25 mouse cellular contexts compared by ENCODE assay signal in genomic region chr10:86318552-86319140, GRCm38 (mm10). TPM values are rescaled to one million over a fixed set of nuclear protein-coding genes. Genes with fewer than 3 reads are reported as not detected.
DNase-seq lines count a peak whose midpoint lies in the region; ATAC-seq and TF ChIP-seq lines count a peak whose summit lies in the region.
"Had no signal": no experiment of that assay in that cellular context is flagged by ENCODE, and none has a peak within 500 bp of the region (broad histone marks: within the 10 kb centered on the region; RNA-seq: fewer than 3 reads in every experiment).

No protein-coding gene starts in this region.

- ATAC-seq in hindbrain, embryonic 13.5 days (ENCODE audit: low FRiP score), result 0 out of 2 replicates have a peak, but pooled peaks have one; percentile 18
- ATAC-seq in hindbrain, postnatal 0 days, result peak; percentile 19
- no peak for ATAC-seq in hindbrain, embryonic 12.5 days (ENCODE audit: low FRiP score)
- no peak for ATAC-seq in midbrain, postnatal 0 days (ENCODE audit: low FRiP score)
- ATAC-seq in midbrain, embryonic 16.5 days, result no peak
- ATAC-seq: forebrain, embryonic 13.5 days; forebrain, embryonic 16.5 days; inflammation-experienced regulatory T-cells, adult 6 months; intestine, embryonic 16.5 days; Patski had no signal

- H3K36me3 ChIP-seq in hindbrain, embryonic 13.5 days, result no peaks in the 10 kb centered on the region
- H3K36me3 ChIP-seq in hindbrain, embryonic 10.5 days, result no peaks in the 10 kb centered on the region
- no peaks in the 10 kb centered on the region for H3K36me3 ChIP-seq in hindbrain, postnatal 0 days (ENCODE audit: insufficient read depth, low read length)
- H3K36me3 ChIP-seq in hindbrain, embryonic 12.5 days, result no peaks in the 10 kb centered on the region
- peaks cover 2% of the 10 kb centered on the region; the same call in 1 of the 2 replicates for H3K36me3 ChIP-seq in midbrain, postnatal 0 days (ENCODE audit: insufficient read depth, low read length)
- H3K36me3 ChIP-seq in midbrain, embryonic 16.5 days (ENCODE audit: control insufficient read depth, insufficient read depth, low read length), result no peaks in the 10 kb centered on the region
- H3K36me3 ChIP-seq: forebrain, embryonic 10.5 days had no signal

- WGBS in hindbrain, embryonic 13.5 days, result 79% methylated on average over 5 of the region's 5 CpGs
- WGBS in hindbrain, embryonic 10.5 days, result 72% methylated on average over 5 of the region's 5 CpGs
- 53% methylated on average over 5 of the region's 5 CpGs for WGBS in hindbrain, postnatal 0 days
- WGBS in hindbrain, embryonic 12.5 days, result 82% methylated on average over 5 of the region's 5 CpGs
- 66% methylated on average over 5 of the region's 5 CpGs for WGBS in midbrain, postnatal 0 days
- WGBS in midbrain, embryonic 16.5 days, result 74% methylated on average over 5 of the region's 5 CpGs

- H3K4me1 ChIP-seq in hindbrain, embryonic 13.5 days (replicated peaks), result peaks cover 39% of the 10 kb centered on the region
- H3K4me1 ChIP-seq in hindbrain, embryonic 10.5 days (replicated peaks), result peaks cover 39% of the 10 kb centered on the region
- peaks cover 24% of the 10 kb centered on the region for H3K4me1 ChIP-seq in hindbrain, postnatal 0 days (ENCODE audit: insufficient read depth, low read length)
- peaks cover 18% of the 10 kb centered on the region for H3K4me1 ChIP-seq in hindbrain, embryonic 12.5 days
- no peaks in the 10 kb centered on the region for H3K4me1 ChIP-seq in midbrain, postnatal 0 days (ENCODE audit: insufficient read depth, low read length)
- H3K4me1 ChIP-seq in midbrain, embryonic 16.5 days (ENCODE audit: control insufficient read depth, insufficient read depth, low read length), result peaks cover 6% of the 10 kb centered on the region; the same call in 1 of the 2 replicates

- H3K4me2 ChIP-seq in hindbrain, embryonic 13.5 days, result no peak overlapping the region
- H3K4me2 ChIP-seq in hindbrain, postnatal 0 days (ENCODE audit: low read depth, low read length), result no peak overlapping the region
- no peak overlapping the region for H3K4me2 ChIP-seq in hindbrain, embryonic 12.5 days (replicated peaks)
- H3K4me2 ChIP-seq in midbrain, postnatal 0 days (ENCODE audit: low read depth, low read length, poor library complexity, severe bottlenecking), result no peak overlapping the region
- H3K4me2 ChIP-seq in midbrain, embryonic 16.5 days (ENCODE audit: low read length), result no peak overlapping the region
- H3K4me2 ChIP-seq: forebrain, embryonic 13.5 days; heart, embryonic 11.5 days had no signal

- H3K27me3 ChIP-seq in hindbrain, embryonic 13.5 days, result 0 out of 2 replicates have a peak, but pooled peaks cover 3% of the 10 kb centered on the region
- peaks cover 4% of the 10 kb centered on the region; the same call in 1 of the 2 replicates for H3K27me3 ChIP-seq in hindbrain, embryonic 10.5 days (ENCODE audit: insufficient read depth, poor library complexity, severe bottlenecking)
- H3K27me3 ChIP-seq in hindbrain, postnatal 0 days (ENCODE audit: insufficient read depth, low read length), result no peaks in the 10 kb centered on the region
- no peaks in the 10 kb centered on the region for H3K27me3 ChIP-seq in hindbrain, embryonic 12.5 days
- H3K27me3 ChIP-seq in midbrain, postnatal 0 days (ENCODE audit: insufficient read depth, low read length), result no peaks in the 10 kb centered on the region
- H3K27me3 ChIP-seq in midbrain, embryonic 16.5 days (ENCODE audit: control insufficient read depth, insufficient read depth, low read depth, low read length), result no peaks in the 10 kb centered on the region
- H3K27me3 ChIP-seq: CH12.LX; forebrain, embryonic 13.5 days; Patski had no signal

- DNase-seq in cerebellum, postnatal 14 days, result peak; percentile 67 to 73
- DNase-seq in cerebellum, adult 8-10 months, result no peak
- DNase-seq in hindbrain, embryonic 10.5 days (ENCODE audit: low spot score), result no peak
- DNase-seq in hindbrain, postnatal 0 days (ENCODE audit: low spot score), result peak; percentile 74
- peak; percentile 69 for DNase-seq in midbrain, postnatal 0 days (ENCODE audit: low spot score)
- DNase-seq: adrenal gland, adult 2 months; adrenal gland, postnatal 14 days; B cell, adult 2 months; cerebellum, adult 18-20 months; cerebellum, adult 9-11 months; gastrocnemius, postnatal 25 days; kidney, adult 18-20 months; kidney, adult 9 months had no signal

- 0 out of 2 replicates have a peak overlapping the region, but pooled peaks have one; percentile 6 for H3K27ac ChIP-seq in hindbrain, embryonic 13.5 days
- no peak overlapping the region for H3K27ac ChIP-seq in hindbrain, embryonic 10.5 days
- H3K27ac ChIP-seq in hindbrain, postnatal 0 days, result peak overlapping the region; percentile 60
- H3K27ac ChIP-seq in hindbrain, embryonic 12.5 days, result no peak overlapping the region
- no peak overlapping the region for H3K27ac ChIP-seq in midbrain, postnatal 0 days (ENCODE audit: low read depth, low read length)
- H3K27ac ChIP-seq in midbrain, embryonic 16.5 days (ENCODE audit: low read length), result no peak overlapping the region
- H3K27ac ChIP-seq: forebrain, embryonic 10.5 days; forebrain, embryonic 13.5 days had no signal

- H3K9me3 ChIP-seq in hindbrain, embryonic 13.5 days, result no peaks in the 10 kb centered on the region
- H3K9me3 ChIP-seq in hindbrain, embryonic 10.5 days, result no peaks in the 10 kb centered on the region
- no peaks in the 10 kb centered on the region for H3K9me3 ChIP-seq in hindbrain, postnatal 0 days (ENCODE audit: low read length)
- no peaks in the 10 kb centered on the region for H3K9me3 ChIP-seq in hindbrain, embryonic 12.5 days (replicated peaks)
- no peaks in the 10 kb centered on the region for H3K9me3 ChIP-seq in midbrain, postnatal 0 days (ENCODE audit: low read length)
- H3K9me3 ChIP-seq in midbrain, embryonic 16.5 days (replicated peaks; ENCODE audit: control insufficient read depth, low read length, poor library complexity, severe bottlenecking), result no peaks in the 10 kb centered on the region
- H3K9me3 ChIP-seq: forebrain, embryonic 10.5 days; forebrain, embryonic 13.5 days; G1E had no signal

- H3K4me3 ChIP-seq in hindbrain, embryonic 13.5 days, result no peak overlapping the region
- no peak overlapping the region for H3K4me3 ChIP-seq in hindbrain, embryonic 10.5 days
- no peak overlapping the region for H3K4me3 ChIP-seq in hindbrain, postnatal 0 days (ENCODE audit: low read length)
- no peak overlapping the region for H3K4me3 ChIP-seq in hindbrain, embryonic 12.5 days
- H3K4me3 ChIP-seq in midbrain, postnatal 0 days (ENCODE audit: low read depth, low read length), result no peak overlapping the region
- no peak overlapping the region for H3K4me3 ChIP-seq in midbrain, embryonic 16.5 days (ENCODE audit: low read depth, low read length)
- H3K4me3 ChIP-seq: forebrain, embryonic 10.5 days; forebrain, embryonic 13.5 days had no signal

- no peak for TF ChIP-seq CTCF in hindbrain, postnatal 0 days (IDR thresholded peaks at IDR 0.05; ENCODE audit: low read depth)
- TF ChIP-seq CTCF in midbrain, postnatal 0 days (IDR thresholded peaks at IDR 0.05), result no peak

- no peak overlapping the region for H3K9ac ChIP-seq in hindbrain, embryonic 13.5 days
- no peak overlapping the region for H3K9ac ChIP-seq in hindbrain, postnatal 0 days (replicated peaks; ENCODE audit: low read length)
- no peak overlapping the region for H3K9ac ChIP-seq in hindbrain, embryonic 12.5 days
- no peak overlapping the region for H3K9ac ChIP-seq in midbrain, postnatal 0 days (replicated peaks; ENCODE audit: low read length, poor library complexity, severe bottlenecking)
- H3K9ac ChIP-seq in midbrain, embryonic 16.5 days (ENCODE audit: low read depth, low read length), result no peak overlapping the region
- H3K9ac ChIP-seq: forebrain, embryonic 13.5 days had no signal

RNA-seq across cellular contexts. Expression of gene Timp3, which starts 18.5 kb away (rescaled TPM):
- polyA plus RNA-seq in hindbrain, embryonic 13.5 days (2015; fragmentation: Nextera tagmentation; extraction: Ambion mirVana), result 32.3 and 37.1 TPM in 2 replicates
- 24.8 and 31.4 TPM in 2 replicates for polyA plus RNA-seq in hindbrain, embryonic 10.5 days (2016; fragmentation: Nextera tagmentation; extraction: Ambion mirVana)
- 141 and 162 TPM in 2 replicates for total RNA-seq in hindbrain, postnatal 0 days (2014; rRNA removed)
- polyA plus RNA-seq in hindbrain, postnatal 0 days (2015; fragmentation: Nextera tagmentation; extraction: Ambion mirVana), result 59.7 and 60.0 TPM in 2 replicates
- polyA plus RNA-seq in hindbrain, embryonic 12.5 days (2016; fragmentation: Nextera tagmentation; extraction: Ambion mirVana), result 42.3 and 46.1 TPM in 2 replicates
- 105 and 133 TPM in 2 replicates for total RNA-seq in midbrain, postnatal 0 days (2014; rRNA removed)
- 39.1 and 47.3 TPM in 2 replicates for polyA plus RNA-seq in midbrain, postnatal 0 days (2015; fragmentation: Nextera tagmentation; extraction: Ambion mirVana)
- polyA plus RNA-seq in midbrain, embryonic 16.5 days (2015; fragmentation: Nextera tagmentation; extraction: Ambion mirVana), result 30.9 and 37.4 TPM in 2 replicates
- polyA plus RNA-seq: inflammation-experienced regulatory T-cells, adult 6 months had no signal

Comparison
In these comparisons a context has a peak if more than half of its experiments do, and no peak if none do; other contexts are left out.
1. DNase-seq: peak in cerebellum, postnatal 14 days (2 of 2), hindbrain, postnatal 0 days (single experiment) and midbrain, postnatal 0 days (single experiment); none in cerebellum, adult 8-10 months (single experiment) and hindbrain, embryonic 10.5 days (single experiment).
2. ATAC-seq: peak in hindbrain, embryonic 13.5 days (single experiment) and hindbrain, postnatal 0 days (single experiment); none in hindbrain, embryonic 12.5 days (single experiment), midbrain, postnatal 0 days (single experiment) and midbrain, embryonic 16.5 days (single experiment).
3. H3K27ac ChIP-seq: peak in hindbrain, embryonic 13.5 days (single experiment) and hindbrain, postnatal 0 days (single experiment); none in hindbrain, embryonic 10.5 days (single experiment), hindbrain, embryonic 12.5 days (single experiment), midbrain, postnatal 0 days (single experiment) and midbrain, embryonic 16.5 days (single experiment).